Mouse (Mus musculus) lung, postnatal 14 days (tissue): ENCODE data around the gene Cldn3.

Experiments
- DNase-seq: peaks from one replicate; pipeline ENCODE4 v3.0.0; 2021

Gene Cldn3

DNA sequence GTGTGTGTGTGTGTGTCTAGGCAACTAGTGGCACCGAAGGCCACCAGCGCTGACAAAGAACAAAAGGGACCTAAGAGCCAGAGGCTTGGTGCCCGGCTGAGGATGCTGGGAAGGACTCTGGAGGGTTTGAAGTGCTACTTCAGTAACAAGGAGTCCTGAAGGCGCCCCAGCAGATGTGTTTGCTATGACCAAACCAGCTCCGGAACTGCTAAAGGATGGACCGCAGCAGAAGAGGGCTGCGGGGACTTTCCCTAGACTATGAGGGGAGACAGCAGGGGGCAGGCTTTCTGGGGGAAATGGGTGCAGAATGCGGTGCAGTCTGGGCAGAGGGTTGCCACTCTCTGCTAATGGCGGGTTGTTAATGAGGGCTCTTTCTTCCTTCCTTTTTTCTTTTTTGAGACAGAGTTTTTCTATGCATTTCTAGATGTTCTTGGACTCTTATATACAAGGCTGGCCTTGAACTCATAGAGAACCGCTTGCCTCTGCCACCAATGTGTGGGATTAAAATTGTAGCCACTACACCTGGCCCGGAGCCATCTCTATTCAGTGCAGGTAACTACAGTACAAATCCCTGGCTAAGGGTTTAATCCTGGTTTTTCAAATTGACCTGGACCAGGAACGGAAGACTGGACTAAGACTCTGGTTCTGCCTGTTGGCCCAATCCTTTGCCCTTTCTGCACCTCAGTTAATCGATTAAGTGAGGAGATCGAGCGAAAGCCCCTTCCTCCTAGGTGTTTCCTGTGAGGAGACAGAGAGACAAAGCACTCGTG lies 22.0 kb downstream of the Cldn3 start:
- DNase-seq: peak; percentile 64

DNA sequence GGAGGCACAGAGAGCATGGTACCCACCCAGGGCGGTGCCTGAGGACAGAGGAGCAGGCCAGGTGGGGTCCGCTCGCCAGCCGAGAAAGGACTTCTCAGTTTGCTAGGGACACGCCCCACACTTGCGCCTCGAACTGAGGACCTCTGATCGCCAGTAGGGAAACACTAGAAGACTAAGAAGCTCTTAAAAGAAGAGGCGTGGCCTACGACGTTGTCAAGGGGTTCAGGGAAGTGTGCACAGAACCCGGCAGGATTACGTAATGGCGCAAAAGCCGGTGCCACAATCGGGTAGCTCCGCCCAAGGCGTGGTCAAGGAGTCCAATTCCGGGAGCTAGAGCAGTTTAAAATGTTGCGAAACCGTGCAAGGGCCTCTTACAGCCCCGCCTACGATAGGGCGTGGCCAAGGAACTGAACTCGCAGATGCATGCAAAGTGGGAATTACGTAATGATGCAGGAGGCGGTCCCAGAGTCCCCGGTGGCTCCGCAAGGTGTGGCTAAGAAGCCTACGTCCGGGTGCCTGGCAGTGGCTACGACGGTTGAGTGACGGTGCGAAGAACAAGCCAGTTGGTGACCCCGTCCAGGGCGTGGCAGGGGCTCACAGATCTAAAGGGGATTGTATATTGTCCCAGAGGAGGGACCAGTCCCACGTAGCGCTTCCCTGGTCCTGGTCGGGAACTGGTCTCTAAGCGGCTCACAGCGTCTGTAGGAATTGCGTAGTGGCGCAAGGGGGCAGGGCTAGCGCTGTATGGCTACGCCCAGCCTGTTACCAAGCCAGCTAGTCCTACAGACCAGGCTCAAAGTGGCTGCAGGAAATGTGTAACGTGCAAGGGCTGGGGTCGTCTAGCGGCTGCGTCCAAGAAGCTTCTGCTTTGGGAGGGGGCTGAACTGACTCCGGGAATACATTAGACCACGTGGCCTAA lies 22.9 kb downstream of the Cldn3 start, which contains the start of gene Abhd11:
TSS of gene Abhd11 (plus strand) at position 482 of the 919 bp plus-strand sequence.
- peak; percentile 98 for DNase-seq

DNA sequence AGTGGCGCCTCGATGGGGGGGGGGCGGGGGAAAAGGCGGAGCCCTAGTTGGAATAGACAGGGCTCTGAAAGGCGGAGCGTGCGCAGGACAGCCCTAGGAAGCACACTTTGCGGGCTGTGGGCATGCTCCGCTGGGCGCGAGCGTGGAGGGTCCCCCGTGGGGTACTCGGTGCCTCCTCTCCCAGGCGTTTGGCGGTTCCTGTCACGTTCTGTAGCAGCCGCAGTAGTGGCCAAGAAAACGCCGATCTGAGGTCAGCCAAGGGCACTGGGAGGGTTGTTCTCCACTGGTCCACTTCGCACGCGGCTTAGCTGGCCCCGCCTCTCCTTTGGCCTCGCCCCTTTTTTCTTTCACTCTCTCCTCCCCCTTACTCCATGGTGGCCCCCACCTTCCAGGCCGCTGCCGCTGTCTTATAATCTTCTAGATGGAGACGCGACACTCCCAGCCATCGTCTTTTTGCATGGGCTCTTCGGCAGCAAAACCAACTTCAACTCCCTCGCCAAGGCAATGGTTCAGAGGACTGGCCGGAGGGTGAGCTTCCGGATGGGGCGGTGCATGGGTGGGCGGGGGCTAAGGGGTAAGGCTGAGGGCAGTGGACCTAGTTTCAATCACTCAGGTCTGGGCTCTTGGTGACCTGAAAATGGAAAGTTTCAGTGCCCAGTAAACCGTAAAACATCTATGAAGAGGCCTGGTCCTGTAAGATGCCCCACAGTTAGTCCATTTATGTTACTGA lies 23.7 kb downstream of the Cldn3 start:
- DNase-seq: peak; percentile 86

DNA sequence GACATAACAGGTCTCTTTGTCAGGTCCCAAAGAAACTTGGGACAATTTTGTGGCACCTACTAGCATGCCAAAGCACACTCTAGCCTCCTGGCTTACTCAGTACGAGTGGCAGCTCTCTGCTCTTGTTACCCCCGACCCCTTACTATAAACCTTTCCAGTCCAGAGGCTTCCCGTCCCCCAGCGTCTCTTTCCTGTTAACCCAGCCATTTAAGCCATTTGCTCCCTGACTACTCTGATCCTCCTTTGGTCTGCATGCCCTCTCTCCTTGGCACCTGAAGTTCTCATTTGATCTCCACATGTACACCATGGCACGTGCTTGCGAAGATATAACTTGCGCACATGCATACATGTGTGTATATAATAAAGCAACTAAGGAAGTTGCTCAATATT lies 24.3 kb downstream of the Cldn3 start:
- DNase-seq: no peak

DNA sequence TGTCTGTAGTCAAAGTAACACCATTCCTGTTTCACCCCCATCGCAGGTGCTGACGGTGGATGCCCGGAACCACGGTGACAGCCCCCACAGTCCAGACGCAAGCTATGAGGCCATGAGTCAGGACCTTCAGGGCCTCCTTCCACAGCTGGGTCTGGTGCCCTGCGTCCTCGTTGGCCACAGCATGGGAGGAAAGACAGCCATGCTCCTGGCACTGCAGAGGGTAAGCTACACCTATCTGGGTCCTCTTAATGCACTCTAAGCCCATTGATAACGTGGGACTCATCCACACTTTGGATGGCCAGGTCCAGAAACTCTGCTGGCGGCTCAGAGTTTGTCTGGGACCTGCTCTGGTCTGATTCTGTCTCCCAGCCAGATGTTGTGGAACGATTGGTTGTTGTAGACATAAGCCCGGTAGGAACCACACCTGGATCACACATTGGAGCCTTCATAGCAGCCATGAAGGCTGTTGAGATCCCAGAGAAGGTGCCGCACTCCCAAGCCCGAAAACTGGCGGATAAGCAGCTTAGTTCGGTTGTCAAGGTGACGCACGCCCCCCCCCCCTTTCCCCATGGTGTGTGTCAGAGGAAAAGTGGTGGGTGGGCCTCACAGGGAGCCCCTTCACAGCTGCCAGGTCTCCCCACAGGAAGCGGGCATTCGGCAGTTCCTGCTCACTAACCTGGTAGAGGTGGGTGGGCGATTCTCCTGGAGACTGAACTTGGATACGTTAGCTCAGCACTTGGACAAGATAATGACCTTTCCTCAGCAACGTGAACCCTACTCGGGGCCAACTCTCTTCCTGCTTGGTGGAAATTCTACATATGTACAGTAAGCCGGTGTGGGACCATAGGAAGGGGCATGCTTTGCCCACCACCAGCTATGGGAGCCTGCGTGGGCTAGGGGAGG lies 25.1 kb downstream of the Cldn3 start:
- no peak for DNase-seq

DNA sequence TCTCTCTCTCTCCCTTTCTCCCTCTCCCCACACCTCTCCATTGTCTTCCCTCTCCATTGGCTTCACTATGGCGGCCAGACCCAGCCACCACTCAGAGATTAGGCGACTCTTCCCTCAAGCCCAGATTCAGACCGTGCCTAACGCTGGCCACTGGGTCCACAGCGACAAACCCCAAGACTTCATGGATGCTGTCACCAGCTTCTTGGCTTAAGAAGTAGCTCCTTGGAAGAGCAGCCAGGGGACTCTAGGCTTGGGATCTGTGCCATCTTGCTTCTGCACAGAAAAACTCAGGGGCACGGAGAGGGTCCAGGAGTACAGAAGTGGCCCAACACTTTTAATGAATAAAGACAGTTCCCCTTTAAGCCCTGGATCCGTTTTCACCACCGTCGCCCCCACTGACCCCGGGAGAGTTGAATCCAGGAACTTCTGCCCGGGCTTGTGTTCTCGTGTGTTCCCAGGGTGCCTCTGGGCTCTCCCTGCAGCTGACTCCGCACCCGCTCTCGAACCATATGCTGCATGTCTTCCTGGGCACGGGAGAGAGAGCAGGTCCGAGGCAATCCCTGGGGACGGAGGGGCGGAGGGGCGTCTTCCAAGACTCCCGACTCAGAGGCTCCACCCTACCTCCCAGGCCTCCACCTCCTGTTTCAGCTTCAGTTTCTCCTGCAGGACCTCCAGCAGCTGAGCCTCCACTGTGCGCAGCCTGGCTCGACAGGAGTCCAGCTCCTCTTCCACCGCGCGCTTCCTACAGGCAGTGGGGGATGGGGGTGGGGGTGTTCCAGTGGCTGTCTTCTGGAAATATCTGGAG lies 26.0 kb downstream of the Cldn3 start:
- no peak for DNase-seq

DNA sequence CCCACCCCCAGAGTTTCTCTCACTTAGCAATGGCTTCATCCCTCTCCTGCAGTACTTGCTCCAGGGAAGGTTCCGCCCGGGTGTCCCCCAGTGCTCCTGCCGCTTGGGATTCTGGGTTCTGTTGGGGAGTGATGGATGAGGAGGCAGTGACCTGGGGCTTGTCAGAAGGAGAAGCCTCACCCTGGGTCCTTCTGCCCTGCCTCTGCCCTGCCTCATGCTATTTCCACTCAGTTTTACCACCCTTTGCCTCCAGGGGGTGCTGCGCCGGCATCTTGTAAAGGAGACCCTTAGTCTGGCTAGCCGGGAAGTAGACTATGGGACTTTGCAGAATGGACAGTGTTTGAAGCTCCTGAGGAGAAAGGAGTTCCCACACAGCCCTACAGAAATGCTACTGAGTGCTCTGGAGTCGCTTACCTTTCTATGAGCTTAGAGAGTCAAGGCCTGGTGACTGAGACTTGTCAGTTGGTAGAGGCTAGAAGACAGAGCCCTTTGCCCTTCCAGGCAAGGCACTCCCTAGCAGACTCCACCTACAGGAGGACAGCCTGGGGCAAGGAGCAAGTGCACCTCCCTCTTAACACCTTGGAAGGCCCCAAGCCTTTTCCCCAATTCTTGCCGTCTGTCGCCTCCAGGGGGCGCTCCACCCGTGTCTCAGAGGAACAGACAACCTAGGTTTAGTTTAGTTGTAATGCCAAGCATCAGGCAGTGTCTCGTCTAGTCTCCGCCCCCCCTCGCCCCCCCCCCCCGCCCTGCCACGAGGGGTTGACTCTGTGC lies 26.8 kb downstream of the Cldn3 start:
- DNase-seq: peak; percentile 88

DNA sequence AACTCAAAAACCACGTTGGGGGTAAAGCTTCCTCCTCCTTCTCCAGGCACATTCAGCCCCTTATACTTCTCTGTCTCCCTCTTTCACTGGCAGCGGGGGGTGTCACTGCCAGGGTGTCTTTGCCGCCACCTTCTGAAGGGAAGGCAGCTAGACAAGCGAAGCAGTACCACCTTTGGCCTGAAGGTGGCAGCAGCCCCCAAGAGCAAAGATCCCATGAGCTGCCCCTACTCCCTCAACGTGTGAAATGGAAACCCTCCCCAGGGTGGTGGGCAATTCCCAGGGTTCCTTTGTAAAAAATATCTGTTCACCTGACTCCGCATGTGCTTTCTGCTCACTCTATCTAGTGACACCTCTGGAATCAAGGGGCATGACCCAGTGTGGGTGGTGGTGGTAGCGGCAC lies 29.5 kb downstream of the Cldn3 start:
- DNase-seq: peak; percentile 93

DNA sequence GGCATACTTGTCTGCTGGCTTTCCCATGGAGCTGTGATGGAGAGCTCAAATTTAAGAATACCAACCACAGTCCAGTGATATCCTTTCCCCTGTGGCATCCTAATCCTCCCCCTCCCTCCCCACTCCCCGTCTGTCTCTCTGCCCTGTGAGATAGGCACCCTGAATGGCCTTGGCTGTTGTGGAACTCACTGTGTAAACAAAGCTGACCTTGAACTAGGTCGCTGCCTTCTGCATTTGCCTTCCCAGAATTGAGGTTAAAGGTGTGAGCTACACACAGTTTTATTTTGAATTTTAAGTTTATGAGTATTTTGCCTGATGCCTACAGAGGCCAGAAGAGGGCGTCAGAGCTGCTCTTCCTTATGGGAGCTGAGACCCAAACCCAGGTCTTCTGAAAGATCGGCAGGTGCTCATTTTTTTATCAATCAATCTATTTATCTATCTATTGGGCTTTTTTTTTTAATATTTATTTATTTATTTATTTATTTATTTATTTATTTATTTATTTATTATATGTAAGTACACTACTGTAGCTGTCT lies 30.3 kb downstream of the Cldn3 start:
- DNase-seq: no peak

DNA sequence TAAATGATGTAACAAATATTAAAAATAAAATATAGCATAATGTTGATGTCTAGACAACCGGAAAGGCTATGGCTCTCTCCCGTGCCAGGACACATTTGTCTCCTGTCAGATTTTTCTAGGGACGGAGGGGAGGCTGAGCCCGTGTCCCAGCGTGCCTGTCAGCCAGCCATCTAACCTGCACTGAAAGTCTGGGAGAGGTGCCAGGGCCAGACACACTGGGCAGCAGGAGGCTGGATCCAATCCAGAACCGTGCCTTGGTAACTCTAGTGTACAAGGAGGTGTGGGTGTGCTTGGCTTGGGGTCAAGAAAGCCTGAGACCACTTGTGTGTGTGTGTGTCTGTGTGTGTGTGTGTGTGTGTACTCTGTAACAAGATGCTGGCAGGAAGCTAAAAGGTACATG lies 35.8 kb downstream of the Cldn3 start:
- peak; percentile 85 for DNase-seq

DNA sequence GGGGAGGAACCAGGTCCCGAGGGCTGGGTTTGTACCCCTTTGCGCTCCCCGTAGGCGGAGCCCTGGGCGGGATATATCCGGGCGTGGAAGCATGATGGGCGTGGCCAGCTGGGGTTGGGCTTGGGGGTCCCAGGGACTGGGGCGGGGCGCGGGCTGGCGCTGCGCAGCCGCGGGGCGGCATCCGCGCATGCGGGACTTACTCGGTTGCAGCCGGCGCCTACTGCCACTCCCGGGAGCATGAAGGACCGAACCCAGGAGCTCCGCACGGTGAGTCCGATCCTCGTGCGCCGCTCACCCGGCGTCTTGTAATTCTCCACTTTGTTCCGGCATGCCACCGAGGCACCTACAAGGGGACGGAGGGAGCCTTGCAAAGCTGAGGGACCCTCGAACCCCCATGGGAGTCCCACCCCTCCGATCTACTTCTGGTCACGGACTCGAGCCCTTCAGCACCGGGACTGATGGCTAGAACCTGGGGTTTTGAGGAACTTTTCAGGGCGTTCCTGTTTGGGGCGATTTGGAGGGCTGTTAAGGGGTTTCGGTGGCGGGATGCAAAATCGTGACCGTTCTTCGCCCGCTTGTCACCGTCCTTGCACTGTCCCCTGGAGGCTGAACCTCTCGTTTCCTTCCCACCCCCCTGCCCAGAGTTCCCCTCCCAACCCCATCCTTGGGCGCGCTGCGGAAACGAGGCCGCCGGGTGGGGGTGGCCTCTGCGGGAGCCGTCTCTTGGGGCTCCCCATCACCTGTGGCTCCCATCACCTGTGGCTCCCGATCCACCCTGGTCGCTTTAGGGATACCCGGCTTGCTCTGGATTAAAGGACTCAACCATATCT lies 37.5 kb downstream of the Cldn3 start, which contains the start of gene Stx1a:
TSS of gene Stx1a (plus strand) at position 139 of the 830 bp plus-strand sequence.
- DNase-seq: peak; percentile 93

DNA sequence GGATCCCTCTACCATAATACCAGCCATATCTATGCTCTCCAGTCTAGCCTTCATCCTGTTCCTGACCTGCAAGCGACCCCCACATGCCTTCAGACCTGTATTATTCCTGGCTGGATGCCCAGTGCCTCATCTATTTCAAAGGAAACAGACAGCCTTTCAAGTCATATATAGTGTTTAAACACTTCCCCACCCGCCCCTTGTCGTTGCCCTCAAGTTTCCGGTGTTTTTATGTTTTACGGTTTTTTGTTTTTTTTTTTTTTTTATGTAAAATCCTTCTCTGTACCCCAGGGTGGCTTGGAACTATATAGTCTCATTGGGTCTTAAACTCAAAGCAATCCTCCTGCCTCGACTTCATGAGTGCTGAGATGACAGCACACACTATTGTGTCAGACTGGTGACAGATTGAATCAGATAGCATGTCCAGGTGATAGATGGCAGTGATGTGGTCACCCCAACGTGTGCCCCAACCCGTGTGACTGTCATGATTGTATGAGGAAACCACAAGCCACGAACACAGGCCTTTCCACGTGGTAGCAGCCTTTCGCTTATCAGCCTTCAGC lies 38.7 kb downstream of the Cldn3 start:
- DNase-seq: no peak

DNA sequence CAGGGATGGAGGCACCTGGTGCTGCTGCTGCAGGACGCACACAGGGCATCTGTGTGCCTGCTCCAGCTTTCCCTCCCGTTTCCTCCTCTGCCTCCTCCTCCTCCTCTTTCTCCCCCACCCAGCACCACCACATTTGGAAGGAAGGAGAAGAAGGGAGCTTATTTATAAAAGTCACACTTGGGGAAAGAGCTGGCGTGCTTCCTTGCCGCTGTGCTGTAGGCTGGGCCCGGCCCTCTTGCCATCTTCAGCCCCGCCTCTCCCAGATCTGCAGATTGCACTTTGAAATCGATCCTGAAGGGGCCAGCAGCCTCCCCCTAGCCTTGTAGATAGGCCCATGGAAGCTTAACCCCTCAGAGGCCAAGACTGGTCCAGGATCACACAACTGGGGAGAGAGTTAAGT lies 39.9 kb downstream of the Cldn3 start:
- DNase-seq: no peak

DNA sequence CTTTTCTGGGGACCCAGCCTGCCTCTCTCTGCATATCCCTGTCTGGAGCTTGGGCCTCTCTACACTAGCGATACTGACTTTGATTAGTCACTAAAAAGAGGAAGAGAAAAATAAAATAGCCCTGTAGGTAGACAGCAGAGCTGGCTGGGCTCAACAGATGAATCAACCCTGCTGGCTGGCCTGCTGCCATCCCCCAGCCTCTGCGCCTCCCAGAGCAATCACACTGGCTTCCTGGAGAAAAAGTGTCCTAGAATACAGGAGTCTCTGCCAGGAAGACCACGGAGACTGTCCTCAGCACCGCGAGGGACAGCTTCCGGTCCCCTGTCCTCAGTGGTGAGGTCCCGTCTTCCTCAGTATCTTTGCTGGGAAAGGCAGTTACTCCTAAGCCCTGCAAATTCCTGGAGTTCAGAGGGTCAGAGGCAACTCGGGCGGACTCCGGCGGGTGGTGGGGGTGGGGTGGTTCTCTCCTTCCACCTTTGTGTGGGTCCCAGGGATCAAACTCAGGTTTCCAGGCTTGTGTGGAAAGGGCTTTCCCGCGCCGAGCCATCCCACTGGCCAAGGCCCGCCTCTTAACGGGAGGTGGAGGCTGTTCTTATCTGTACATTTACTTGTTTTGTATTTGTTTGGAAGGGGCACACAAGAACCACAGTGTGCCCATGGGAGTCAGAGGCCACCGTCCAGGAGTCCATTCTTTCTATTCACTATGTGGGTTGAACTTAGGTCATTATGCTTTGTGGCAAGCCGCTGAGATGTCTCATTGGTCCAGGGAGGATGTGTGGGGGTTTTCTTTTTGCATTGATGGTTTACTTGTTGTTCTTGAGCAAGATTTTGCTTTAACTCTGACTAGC lies 43.2 kb downstream of the Cldn3 start:
- peak; percentile 57 for DNase-seq

DNA sequence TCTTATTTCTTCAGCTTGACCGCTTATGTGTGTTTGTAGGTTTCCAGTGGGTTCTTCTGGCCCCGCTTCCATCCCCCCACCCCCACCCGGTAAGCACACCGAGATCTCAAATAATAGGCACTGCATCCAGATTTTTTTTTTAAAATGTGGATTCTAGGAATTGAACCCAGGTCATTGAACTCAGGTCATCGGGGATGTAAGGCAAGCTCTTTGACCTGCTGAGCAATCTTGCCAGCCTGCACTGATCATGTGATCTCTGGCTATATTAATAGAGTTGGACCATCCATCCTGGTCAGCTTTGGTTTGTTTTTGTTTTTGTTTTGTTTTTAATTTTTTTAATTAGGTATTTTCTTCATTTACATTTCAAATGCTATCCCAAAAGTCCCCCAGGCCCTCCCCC lies 46.6 kb downstream of the Cldn3 start:
- no peak for DNase-seq

DNA sequence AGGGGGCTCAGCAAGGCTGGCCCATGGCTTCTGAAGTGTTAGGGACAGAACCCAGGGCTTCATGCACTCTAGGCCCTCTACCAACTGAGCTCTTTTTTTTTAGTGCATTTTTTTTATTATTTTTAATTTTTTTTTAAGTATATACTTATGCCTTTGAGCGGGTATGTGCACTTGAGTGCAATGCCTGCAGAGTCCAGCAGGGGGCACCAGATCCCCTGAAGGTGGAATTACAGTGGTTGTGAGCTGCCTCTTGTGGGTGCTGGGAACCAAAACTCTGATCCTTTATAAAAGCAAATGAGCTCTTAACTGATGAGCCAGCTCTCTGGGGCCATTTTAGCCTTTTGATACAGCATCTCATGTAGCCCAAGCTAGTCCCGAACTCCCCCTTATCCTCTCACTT lies 48.6 kb downstream of the Cldn3 start:
- no peak for DNase-seq

DNA sequence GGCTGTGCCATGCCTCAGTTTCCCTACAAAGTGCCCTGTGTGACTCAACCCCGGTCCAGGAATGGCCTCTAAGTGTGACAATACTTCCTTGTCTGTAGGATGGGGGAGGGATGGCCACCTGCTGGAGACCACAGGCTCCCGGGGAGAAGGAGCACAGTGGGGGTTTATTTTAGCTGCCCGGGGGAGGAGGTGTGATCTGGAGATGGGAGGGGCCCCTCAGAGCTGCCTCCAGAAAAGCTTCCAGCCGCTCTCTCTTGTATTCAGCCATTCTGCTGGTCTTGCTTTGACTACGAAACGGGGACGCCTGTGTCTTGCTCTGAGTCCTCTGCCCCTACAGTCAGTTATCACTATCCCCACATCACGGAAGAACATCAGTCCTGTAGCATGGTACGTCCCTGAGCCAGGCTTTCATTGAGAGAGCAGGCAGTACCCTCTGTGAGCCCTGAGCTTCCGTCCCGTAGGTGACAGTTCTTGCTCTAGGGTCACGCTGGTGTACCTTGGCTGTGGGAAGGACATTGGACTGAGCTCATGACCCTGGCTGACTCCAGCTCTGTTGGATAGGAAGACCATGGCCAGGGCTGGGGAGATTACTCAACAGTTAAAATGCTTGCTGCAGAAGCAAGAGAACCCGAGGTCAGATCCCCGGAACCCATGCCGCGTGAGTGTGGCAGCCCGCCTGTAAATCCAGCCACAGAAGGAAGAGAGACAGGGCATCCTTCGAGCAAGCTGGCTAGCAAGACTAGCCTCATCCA lies 49.8 kb downstream of the Cldn3 start:
- DNase-seq: no peak
